Mouse (Mus musculus) lung, adult 2 months (tissue): ENCODE measurements around the gene Gata3.

Experiments
- CTCF ChIP-seq: fragments of 200-500 bp; IDR thresholded peaks from 2 replicates; pipeline ENCODE4 v1.5.1; 2011; ENCODE audit warnings: mild to moderate bottlenecking, low read length, control low read depth; ENCODE audit not compliant: insufficient read depth
- POLR2A ChIP-seq: fragments of 200-500 bp; IDR thresholded peaks from 2 replicates; pipeline ENCODE4 v1.6.1; 2011; ENCODE audit warnings: low read depth, mild to moderate bottlenecking, control low read depth, low read length, borderline replicate concordance; ENCODE audit errors: extremely low read depth

DNA sequence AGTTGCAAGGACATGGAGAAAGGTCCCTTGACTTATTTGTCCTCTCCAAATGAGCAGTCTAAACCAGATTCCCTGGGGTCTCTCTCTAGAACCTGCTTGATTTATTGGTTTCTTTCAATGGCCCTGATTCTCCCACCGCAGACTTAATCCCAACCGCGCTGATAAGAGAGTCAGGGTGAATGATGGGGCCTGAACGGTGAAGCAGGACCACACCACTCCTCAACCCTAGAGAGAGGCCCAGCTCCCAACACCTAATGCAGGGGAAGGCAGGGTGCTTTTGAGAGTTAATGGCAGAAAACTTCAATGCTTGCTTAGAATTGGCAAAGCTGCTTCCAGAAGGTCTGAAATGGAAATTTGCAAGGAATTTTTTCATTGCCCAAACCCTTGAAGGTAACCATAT lies 14.6 kb downstream of the Gata3 start:
- TF ChIP-seq CTCF (no peak), POLR2A (no peak)
